Mouse (Mus musculus) erythroblast, embryonic 14.5 days (primary cell): Measurements from ENCODE around the gene Mrpl11. TPM values are rescaled to one million over a fixed set of nuclear protein-coding genes. Genes with fewer than 3 reads are reported as not detected.
"Not testable (repeated sequence)": the region's sequence is repeated elsewhere in the genome, so short reads cannot be mapped to it uniquely, and the experiment has no call there.

ENCODE experiments used
- H3K27me3 ChIP-seq: 2 replicates; pipeline ENCODE4 v1.6.1; 2012; ENCODE audit warnings: inconsistent platforms; ENCODE audit not compliant: control insufficient read depth
- H3K36me3 ChIP-seq: 2 replicates; pipeline ENCODE4 v1.6.1; 2012; ENCODE audit warnings: mild to moderate bottlenecking, inconsistent platforms; ENCODE audit not compliant: control insufficient read depth
- H3K4me1 ChIP-seq: 2 replicates; pipeline ENCODE4 v1.6.1; 2012; ENCODE audit warnings: inconsistent platforms; ENCODE audit not compliant: control insufficient read depth
- H3K4me3 ChIP-seq: replicated peaks from 2 replicates; pipeline ENCODE3; 2012; ENCODE audit warnings: moderate library complexity, mild to moderate bottlenecking, inconsistent platforms
- H3K9me3 ChIP-seq: 2 replicates; pipeline ENCODE4 v1.6.1; 2012; ENCODE audit warnings: low read length, inconsistent platforms, mixed read lengths; ENCODE audit not compliant: control insufficient read depth
- GATA1 ChIP-seq: IDR thresholded peaks from 2 replicates; pipeline ENCODE4 v1.6.1; 2012; ENCODE audit warnings: low read length, inconsistent platforms, mixed read lengths
- TAL1 ChIP-seq: IDR thresholded peaks from 3 replicates; pipeline ENCODE4 v1.6.1; 2012; ENCODE audit warnings: low read length, inconsistent platforms, mixed read lengths
- polyA plus RNA-seq: library from polyadenylated mRNA; stranded (reverse); fragments of >175 nt; gene quantifications from 2 replicates; pipeline ENCODE4 v1.2.3, GENCODE M21; 2012

The Mrpl11 gene
- polyA plus RNA-seq, 1 experiment = 5.9 TPM

DNA sequence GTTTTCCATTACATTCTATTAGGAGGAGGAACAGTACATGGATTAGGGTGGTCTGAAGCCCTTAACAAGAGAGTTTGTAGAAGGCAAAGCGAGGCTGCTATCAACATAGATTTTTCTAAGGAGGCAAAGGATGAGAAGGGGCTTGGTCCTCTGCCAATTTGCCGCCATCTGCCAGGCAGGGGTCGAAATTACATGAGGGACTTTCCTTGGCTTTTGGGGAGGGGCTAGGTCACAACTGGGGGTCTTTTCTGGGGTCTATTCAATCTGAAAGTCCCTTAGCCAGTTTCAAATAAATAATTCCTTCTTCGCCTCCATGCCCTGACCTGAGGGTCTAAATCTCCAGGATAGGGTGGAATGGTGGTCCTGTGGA is 28.3 kb downstream of the Mrpl11 start, which contains the start of gene Npas4:
TSS of gene Npas4 (minus strand) at position 61 of the 370 bp plus-strand sequence.
- no peaks in the 10 kb centered on the region for H3K36me3 ChIP-seq
- peaks cover 45% of the 10 kb centered on the region for H3K27me3 ChIP-seq
- TF ChIP-seq TAL1 = no peak
- no peak for TF ChIP-seq GATA1
- H3K4me3 ChIP-seq = no peak within 1 kb of the TSS
- H3K9me3 ChIP-seq = no peaks in the 10 kb centered on the region
- no peaks in the 10 kb centered on the region for H3K4me1 ChIP-seq

DNA sequence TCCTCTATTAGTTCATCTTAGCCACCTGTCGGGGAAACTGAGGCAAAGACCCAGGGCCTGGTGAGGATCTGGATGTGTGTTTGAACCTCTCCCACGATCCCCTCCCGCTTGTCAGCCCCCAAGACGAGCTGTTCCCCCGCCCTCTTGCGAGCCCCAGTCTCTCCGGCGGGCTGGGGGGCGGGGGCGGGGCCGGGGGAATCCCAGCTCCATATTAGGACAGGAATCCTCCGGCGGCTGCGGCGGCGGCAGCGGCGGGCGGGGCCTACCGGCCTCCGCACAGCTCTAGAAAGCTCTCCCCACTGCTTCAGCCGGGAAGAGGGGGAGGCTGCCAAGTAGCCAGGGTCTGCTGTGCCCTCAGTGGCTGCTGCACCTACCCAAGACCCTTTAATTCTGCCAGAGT is 28.8 kb downstream of the Mrpl11 start:
- peaks cover 44% of the 10 kb centered on the region for H3K27me3 ChIP-seq
- no peak overlapping the region for H3K4me3 ChIP-seq

DNA sequence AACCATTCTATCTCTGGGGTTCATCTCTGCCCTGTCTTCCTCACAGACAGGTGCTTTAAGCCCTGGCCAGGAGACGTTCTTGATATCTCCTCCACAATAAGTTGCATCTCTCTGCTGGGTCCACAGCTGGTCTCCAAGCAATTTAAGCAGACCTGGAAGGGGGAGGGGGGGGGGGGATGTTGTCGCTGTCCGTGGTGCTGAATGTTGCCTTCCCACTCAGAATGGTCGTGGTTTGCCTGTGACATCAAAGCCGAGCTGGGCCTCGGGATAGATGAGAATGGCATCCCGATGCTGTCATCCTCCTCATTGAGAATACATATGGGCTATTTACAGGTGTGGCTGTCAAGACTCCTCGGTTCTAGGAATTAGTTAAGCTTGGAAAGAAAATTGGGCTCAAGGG is 30.4 kb downstream of the Mrpl11 start:
- H3K27me3 ChIP-seq = peaks cover 44% of the 10 kb centered on the region
- H3K9me3 ChIP-seq = no peaks in the 10 kb centered on the region
- H3K36me3 ChIP-seq = no peaks in the 10 kb centered on the region
- H3K4me3 ChIP-seq = no peak overlapping the region
- no peaks in the 10 kb centered on the region for H3K4me1 ChIP-seq
- TF ChIP-seq GATA1 = no peak
- no peak for TF ChIP-seq TAL1

More for the DNA sequence above, 28.8 kb downstream of the Mrpl11 start:
- Histone ChIP-seq H3K36me3 (no peaks in the 10 kb centered on the region), H3K4me1 (no peaks in the 10 kb centered on the region), H3K9me3 (no peaks in the 10 kb centered on the region)
- no peak for TF ChIP-seq GATA1
- TF ChIP-seq TAL1 = no peak

DNA sequence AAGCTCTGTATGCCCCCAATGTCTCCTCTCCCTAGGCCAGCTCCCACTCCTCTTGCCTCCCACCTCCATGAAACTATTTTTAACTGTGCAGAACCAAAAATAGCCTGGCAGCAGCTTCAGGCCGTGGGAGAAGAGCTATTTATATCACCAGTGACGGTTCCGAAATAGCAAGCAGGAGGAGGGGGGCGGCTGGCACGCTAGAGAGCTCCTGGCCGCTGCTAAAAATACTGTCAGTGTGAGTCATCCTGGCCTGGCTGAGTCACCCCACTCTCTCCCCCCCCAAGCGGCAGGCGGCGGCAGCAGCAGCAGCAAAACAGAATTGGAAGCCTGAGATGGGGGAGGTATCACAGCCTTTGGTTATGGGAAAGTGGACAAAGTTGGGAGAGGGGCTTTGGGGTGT is 31.0 kb downstream of the Mrpl11 start:
- peaks cover 47% of the 10 kb centered on the region for H3K27me3 ChIP-seq
- no peak overlapping the region for H3K4me3 ChIP-seq
- no peaks in the 10 kb centered on the region for H3K36me3 ChIP-seq
- H3K9me3 ChIP-seq = no peaks in the 10 kb centered on the region
- no peak for TF ChIP-seq TAL1
- no peak for TF ChIP-seq GATA1
- H3K4me1 ChIP-seq = no peaks in the 10 kb centered on the region

DNA sequence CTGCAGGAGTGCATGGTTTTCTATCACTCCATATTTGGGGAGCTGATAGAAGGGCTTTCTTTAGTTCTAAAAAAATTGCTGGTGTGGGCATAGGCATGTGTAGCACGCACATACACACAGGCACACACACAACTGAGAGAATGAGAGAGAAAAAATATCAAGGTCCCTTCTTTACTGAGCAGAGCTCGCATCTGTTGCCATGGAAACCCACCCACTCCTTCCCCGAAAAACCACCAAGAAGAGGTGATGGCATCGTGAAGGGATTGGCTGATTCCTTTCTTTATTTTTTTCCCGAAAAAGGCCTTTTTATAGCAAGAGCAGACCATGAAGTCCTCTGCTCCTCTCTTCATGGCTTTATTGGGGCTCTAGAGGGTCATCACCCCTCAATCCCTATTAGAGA is 32.1 kb downstream of the Mrpl11 start:
- TF ChIP-seq GATA1 (no peak), TAL1 (no peak)
- Histone ChIP-seq H3K36me3 (no peaks in the 10 kb centered on the region), H3K4me3 (no peak overlapping the region), H3K4me1 (no peaks in the 10 kb centered on the region), H3K27me3 (peaks cover 46% of the 10 kb centered on the region), H3K9me3 (no peaks in the 10 kb centered on the region)

DNA sequence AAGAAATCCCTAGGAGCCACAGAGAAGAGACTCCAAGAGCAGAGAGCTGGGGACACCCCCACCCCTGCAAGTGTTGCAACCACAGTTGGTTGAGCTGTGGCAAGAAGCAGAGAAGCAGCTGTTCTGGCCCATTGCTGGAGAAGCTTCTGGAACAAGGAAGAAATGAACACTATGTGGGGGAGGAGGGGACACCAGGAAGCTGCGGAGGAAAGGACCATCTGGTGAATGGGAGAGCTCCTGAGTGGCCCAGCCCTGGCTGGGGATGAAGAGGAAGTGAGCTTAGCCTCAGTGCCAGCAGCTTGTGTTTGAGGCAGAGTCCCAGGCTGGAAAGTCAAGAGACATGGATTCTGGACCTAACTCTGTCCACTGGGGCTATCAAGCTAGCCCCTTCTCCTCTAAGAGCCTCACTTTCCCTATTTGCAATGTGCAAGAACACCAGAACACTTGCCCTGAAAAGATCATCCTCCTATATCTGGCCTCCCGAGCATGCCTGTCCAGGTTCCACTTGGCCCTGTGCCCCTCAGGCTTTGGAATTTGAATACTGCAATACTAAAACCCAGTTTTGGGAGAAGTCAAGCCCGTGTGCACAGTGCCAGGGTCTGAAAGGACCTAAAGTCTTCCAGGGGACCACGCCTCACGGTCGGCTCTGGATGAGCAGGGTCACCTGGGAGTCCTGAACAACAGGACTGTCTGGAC is 37.6 kb downstream of the Mrpl11 start:
- Histone ChIP-seq H3K4me1 (peaks cover 4% of the 10 kb centered on the region), H3K27me3 (peaks cover 15% of the 10 kb centered on the region)
- no peak for TF ChIP-seq TAL1
- no peak for TF ChIP-seq GATA1

DNA sequence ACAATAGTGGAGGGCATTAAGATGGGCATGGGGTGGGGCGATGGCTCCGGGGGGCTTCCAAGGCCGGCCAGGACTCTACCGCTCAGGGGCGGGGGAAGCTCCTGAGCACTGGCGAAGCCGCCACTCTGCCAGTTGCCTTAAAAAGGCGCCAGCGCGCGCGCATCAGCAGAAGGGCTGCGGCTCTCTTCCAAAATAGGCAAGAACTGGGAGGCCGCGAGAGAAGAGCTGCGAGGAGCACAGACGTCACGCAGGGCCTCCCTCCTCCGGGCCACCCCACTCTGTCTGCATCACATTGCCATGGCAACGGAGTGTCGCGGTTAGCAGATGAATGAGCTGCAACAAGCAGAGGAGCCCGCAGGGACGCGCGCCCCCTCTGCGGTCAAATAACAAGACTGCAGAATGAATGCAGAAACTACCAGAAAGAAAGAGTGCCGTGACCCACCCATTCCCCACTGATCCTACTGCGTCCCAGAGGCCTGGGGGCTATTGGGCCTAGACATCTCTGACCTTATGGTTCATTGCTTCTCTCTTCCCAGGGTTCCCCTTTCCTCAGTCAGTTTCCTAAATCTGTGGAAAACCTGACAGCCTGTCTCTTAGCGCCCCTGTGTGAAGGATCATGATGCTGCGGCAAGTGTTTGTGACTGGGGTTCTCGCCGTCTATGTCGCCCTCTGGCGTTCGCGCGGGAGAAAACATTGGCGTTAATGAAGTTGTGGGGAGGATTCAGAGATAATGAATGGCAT is 39.9 kb downstream of the Mrpl11 start:
- TF ChIP-seq GATA1 (no peak), TAL1 (no peak)
- no peak overlapping the region for H3K4me3 ChIP-seq
- peaks cover 3% of the 10 kb centered on the region for H3K9me3 ChIP-seq
- no peaks in the 10 kb centered on the region for H3K36me3 ChIP-seq
- peaks cover 15% of the 10 kb centered on the region for H3K27me3 ChIP-seq
- H3K4me1 ChIP-seq = peaks cover 4% of the 10 kb centered on the region

More for the DNA sequence above, 37.6 kb downstream of the Mrpl11 start:
- no peak overlapping the region for H3K4me3 ChIP-seq
- no peaks in the 10 kb centered on the region for H3K9me3 ChIP-seq
- H3K36me3 ChIP-seq = no peaks in the 10 kb centered on the region

DNA sequence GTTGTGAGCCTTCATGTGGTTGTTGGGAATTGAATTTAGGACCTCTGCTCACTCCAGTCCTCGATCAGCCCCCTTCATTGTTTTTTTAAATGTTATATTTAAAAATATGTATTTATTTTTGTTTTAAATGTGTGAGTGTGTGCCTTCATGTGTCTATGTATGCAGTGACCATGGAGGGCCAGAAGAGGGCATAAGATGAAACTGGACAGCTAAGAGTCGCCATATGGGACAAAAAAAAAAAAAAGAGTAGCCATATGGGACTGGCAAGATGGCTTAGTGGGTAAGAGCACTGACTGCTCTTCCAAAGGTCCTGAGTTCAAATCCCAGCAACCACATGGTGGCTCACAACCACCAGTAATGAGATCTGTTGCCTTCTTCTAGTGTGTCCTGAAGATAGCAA is 41.7 kb downstream of the Mrpl11 start:
- H3K27me3 ChIP-seq = peaks cover 10% of the 10 kb centered on the region
- not testable (repeated sequence) for H3K4me3 ChIP-seq, H3K36me3 ChIP-seq, H3K4me1 ChIP-seq, H3K9me3 ChIP-seq

DNA sequence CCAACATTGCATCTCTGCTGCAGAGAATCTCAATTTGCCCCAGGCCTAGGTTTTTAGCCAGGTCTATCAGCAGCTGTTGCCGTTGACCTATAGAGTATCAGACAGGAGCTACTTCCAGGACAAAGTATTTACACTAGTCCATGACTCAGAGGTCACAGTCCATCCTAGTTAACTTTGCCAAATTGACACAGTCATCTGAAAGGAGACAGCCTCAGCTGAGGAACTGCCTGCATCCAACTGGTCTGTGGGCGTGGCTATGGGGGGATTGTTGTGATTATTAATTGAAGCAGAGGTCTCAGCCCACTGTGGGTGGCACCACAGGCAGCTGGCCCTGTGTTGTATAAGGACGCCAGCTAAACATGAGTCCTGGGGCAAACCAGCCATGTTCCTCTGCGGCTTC is 43.0 kb downstream of the Mrpl11 start:
- TF ChIP-seq TAL1 (no peak), GATA1 (no peak)
- Histone ChIP-seq H3K9me3 (peaks cover 3% of the 10 kb centered on the region), H3K36me3 (no peaks in the 10 kb centered on the region), H3K27me3 (peaks cover 10% of the 10 kb centered on the region), H3K4me1 (peaks cover 4% of the 10 kb centered on the region), H3K4me3 (no peak overlapping the region)
